Mouse (Mus musculus): ENCODE data around the gene Pisd.

DNA sequence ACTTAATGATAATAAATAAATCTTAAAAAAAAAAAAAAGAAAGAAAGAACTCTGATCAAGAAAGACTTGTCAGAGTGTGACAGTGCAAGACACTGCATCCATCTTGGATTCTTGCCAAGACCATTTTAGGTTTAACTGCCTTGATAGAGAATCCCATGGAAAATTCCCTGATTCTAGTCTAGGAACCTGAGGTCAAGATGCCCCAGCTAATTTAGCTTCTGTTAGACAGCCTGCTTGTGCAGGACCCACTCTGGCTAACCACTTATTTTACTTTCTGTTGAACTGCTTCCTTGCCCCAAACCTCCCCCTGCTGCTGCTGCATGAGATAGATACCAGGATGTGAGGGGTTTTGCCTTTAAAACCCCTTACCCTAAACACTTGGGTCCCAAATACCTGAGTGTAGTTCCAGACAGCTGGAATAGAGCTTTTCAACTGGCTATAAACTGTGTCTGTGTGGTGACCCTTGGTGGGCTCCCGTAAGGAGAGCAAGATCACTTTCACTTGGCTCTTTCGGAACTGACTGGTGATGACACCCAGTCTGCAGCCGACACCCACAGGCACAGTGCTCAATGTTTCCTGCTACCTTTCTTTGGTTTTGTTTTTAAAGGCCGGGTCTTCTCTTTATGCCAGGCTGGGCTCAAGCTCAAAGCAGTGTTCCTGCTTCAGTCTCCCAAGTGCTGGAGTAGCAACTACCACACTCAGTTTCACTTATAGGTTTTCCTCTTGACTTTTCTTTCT is 17.6 kb downstream of the Pisd start:
- TF ChIP-seq CTCF (IDR thresholded peaks at IDR 0.05; ENCODE audit: low read depth) (no peak), EP300 (IDR thresholded peaks at IDR 0.05; ENCODE audit: low read depth) (no peak)
